Mouse (Mus musculus): ENCODE results near the gene Rps12-ps3. TPM values are rescaled to one million over a fixed set of nuclear protein-coding genes. Genes with fewer than 3 reads are reported as not detected.

Rps12-ps3 gene
- polyA plus RNA-seq, 1 experiment from 2014 or later = 29.8 TPM

- WGBS = under 1% methylated on average over 86 of the region's 91 CpGs
- Histone ChIP-seq H3K27me3 (ENCODE audit: control insufficient read depth, insufficient read depth, low read length) (no peaks in the 10 kb centered on the region), H3K36me3 (ENCODE audit: control insufficient read depth, insufficient read depth, low read length) (no peaks in the 10 kb centered on the region), H3K27ac (replicated peaks; ENCODE audit: low read depth, low read length) (peak within 1 kb of the TSS; percentile 94), H3K4me3 (replicated peaks; ENCODE audit: low read depth, low read length) (peak within 1 kb of the TSS; percentile 87), H3K4me1 (ENCODE audit: control insufficient read depth, insufficient read depth, low read length) (peaks cover 33% of the 10 kb centered on the region), H3K9ac (replicated peaks; ENCODE audit: low read length) (peak within 1 kb of the TSS; percentile 87), H3K9me3 (ENCODE audit: control insufficient read depth, low read length) (no peaks in the 10 kb centered on the region), H3K4me2 (ENCODE audit: low read length) (peak within 1 kb of the TSS; percentile 96)
- ATAC-seq (ENCODE audit: low FRiP score, low TSS enrichment) = peak; percentile 95
- DNase-seq = peak; percentile 97
Measured at GRCm38 (mm10) chr19:59345658-59346283, 23.7 kb downstream of the Rps12-ps3 start, which contains the start of gene Pdzd8. Gene Pdzd8 (minus strand): TSS chr19:59345780.

GRCm38 (mm10) chr19:59346325-59346724 lies 24.2 kb downstream of the Rps12-ps3 start:
- 2% methylated on average over 11 of the region's 11 CpGs for WGBS
- H3K27ac ChIP-seq (replicated peaks; ENCODE audit: low read depth, low read length) = peak overlapping the region; percentile 94
- H3K27me3 ChIP-seq (ENCODE audit: control insufficient read depth, insufficient read depth, low read length) = no peaks in the 10 kb centered on the region
- no peak for DNase-seq
- H3K9ac ChIP-seq (replicated peaks; ENCODE audit: low read length) = peak overlapping the region; percentile 87
- H3K4me2 ChIP-seq (ENCODE audit: low read length) = peak overlapping the region; percentile 96
- H3K9me3 ChIP-seq (ENCODE audit: control insufficient read depth, low read length) = no peaks in the 10 kb centered on the region
- peaks cover 28% of the 10 kb centered on the region for H3K4me1 ChIP-seq (ENCODE audit: control insufficient read depth, insufficient read depth, low read length)
- H3K36me3 ChIP-seq (ENCODE audit: control insufficient read depth, insufficient read depth, low read length) = no peaks in the 10 kb centered on the region
- no peak for ATAC-seq (ENCODE audit: low FRiP score, low TSS enrichment)
- H3K4me3 ChIP-seq (replicated peaks; ENCODE audit: low read depth, low read length) = peak overlapping the region; percentile 87

- 86% methylated on average over 6 of the region's 6 CpGs for WGBS
- no peaks in the 10 kb centered on the region for H3K36me3 ChIP-seq (ENCODE audit: control insufficient read depth, insufficient read depth, low read length)
- peaks cover 5% of the 10 kb centered on the region for H3K4me1 ChIP-seq (ENCODE audit: control insufficient read depth, insufficient read depth, low read length)
- H3K27me3 ChIP-seq (ENCODE audit: control insufficient read depth, insufficient read depth, low read length) = no peaks in the 10 kb centered on the region
- no peak overlapping the region for H3K27ac ChIP-seq (replicated peaks; ENCODE audit: low read depth, low read length)
- no peak overlapping the region for H3K4me2 ChIP-seq (ENCODE audit: low read length)
- H3K9me3 ChIP-seq (ENCODE audit: control insufficient read depth, low read length) = no peaks in the 10 kb centered on the region
- H3K4me3 ChIP-seq (replicated peaks; ENCODE audit: low read depth, low read length) = no peak overlapping the region
- no peak for ATAC-seq (ENCODE audit: low FRiP score, low TSS enrichment)
- H3K9ac ChIP-seq (replicated peaks; ENCODE audit: low read length) = no peak overlapping the region
- no peak for DNase-seq
Measured at GRCm38 (mm10) chr19:59349329-59349960, 27.4 kb downstream of the Rps12-ps3 start.

- H3K27me3 ChIP-seq (ENCODE audit: control insufficient read depth, insufficient read depth, low read length) = no peaks in the 10 kb centered on the region
- no peaks in the 10 kb centered on the region for H3K36me3 ChIP-seq (ENCODE audit: control insufficient read depth, insufficient read depth, low read length)
- H3K4me3 ChIP-seq (replicated peaks; ENCODE audit: low read depth, low read length) = no peak overlapping the region
- DNase-seq = no peak
- no peak for ATAC-seq (ENCODE audit: low FRiP score, low TSS enrichment)
- H3K4me1 ChIP-seq (ENCODE audit: control insufficient read depth, insufficient read depth, low read length) = no peaks in the 10 kb centered on the region
- 82% methylated on average over 7 of the region's 7 CpGs for WGBS
- H3K4me2 ChIP-seq (ENCODE audit: low read length) = no peak overlapping the region
- H3K9ac ChIP-seq (replicated peaks; ENCODE audit: low read length) = no peak overlapping the region
- H3K9me3 ChIP-seq (ENCODE audit: control insufficient read depth, low read length) = no peaks in the 10 kb centered on the region
- no peak overlapping the region for H3K27ac ChIP-seq (replicated peaks; ENCODE audit: low read depth, low read length)
Measured at GRCm38 (mm10) chr19:59350273-59350903, 28.3 kb downstream of the Rps12-ps3 start.

- no peaks in the 10 kb centered on the region for H3K36me3 ChIP-seq (ENCODE audit: control insufficient read depth, insufficient read depth, low read length)
- H3K4me3 ChIP-seq (replicated peaks; ENCODE audit: low read depth, low read length) = no peak overlapping the region
- DNase-seq = no peak
- no peak for ATAC-seq (ENCODE audit: low FRiP score, low TSS enrichment)
- H3K27ac ChIP-seq (replicated peaks; ENCODE audit: low read depth, low read length) = no peak overlapping the region
- no peaks in the 10 kb centered on the region for H3K27me3 ChIP-seq (ENCODE audit: control insufficient read depth, insufficient read depth, low read length)
- 72% methylated on average over 15 of the region's 15 CpGs for WGBS
- H3K9me3 ChIP-seq (ENCODE audit: control insufficient read depth, low read length) = no peaks in the 10 kb centered on the region
- H3K4me1 ChIP-seq (ENCODE audit: control insufficient read depth, insufficient read depth, low read length) = no peaks in the 10 kb centered on the region
- no peak overlapping the region for H3K4me2 ChIP-seq (ENCODE audit: low read length)
- H3K9ac ChIP-seq (replicated peaks; ENCODE audit: low read length) = no peak overlapping the region
Measured at GRCm38 (mm10) chr19:59351151-59351889, 29.2 kb downstream of the Rps12-ps3 start.

- Histone ChIP-seq H3K4me2 (ENCODE audit: low read length) (no peak overlapping the region), H3K9ac (replicated peaks; ENCODE audit: low read length) (no peak overlapping the region), H3K4me1 (ENCODE audit: control insufficient read depth, insufficient read depth, low read length) (no peaks in the 10 kb centered on the region), H3K27ac (replicated peaks; ENCODE audit: low read depth, low read length) (no peak overlapping the region), H3K36me3 (ENCODE audit: control insufficient read depth, insufficient read depth, low read length) (no peaks in the 10 kb centered on the region), H3K4me3 (replicated peaks; ENCODE audit: low read depth, low read length) (no peak overlapping the region), H3K27me3 (ENCODE audit: control insufficient read depth, insufficient read depth, low read length) (no peaks in the 10 kb centered on the region), H3K9me3 (ENCODE audit: control insufficient read depth, low read length) (no peaks in the 10 kb centered on the region)
- 74% methylated on average over 3 of the region's 3 CpGs for WGBS
- DNase-seq = no peak
- no peak for ATAC-seq (ENCODE audit: low FRiP score, low TSS enrichment)
Measured at GRCm38 (mm10) chr19:59352760-59353159, 30.7 kb downstream of the Rps12-ps3 start.

- ATAC-seq (ENCODE audit: low FRiP score, low TSS enrichment) (no peak), DNase-seq (no peak)
- Histone ChIP-seq H3K4me1 (ENCODE audit: control insufficient read depth, insufficient read depth, low read length) (no peaks in the 10 kb centered on the region), H3K27me3 (ENCODE audit: control insufficient read depth, insufficient read depth, low read length) (no peaks in the 10 kb centered on the region), H3K4me3 (replicated peaks; ENCODE audit: low read depth, low read length) (no peak overlapping the region), H3K9me3 (ENCODE audit: control insufficient read depth, low read length) (no peaks in the 10 kb centered on the region), H3K27ac (replicated peaks; ENCODE audit: low read depth, low read length) (no peak overlapping the region), H3K9ac (replicated peaks; ENCODE audit: low read length) (no peak overlapping the region), H3K4me2 (ENCODE audit: low read length) (no peak overlapping the region), H3K36me3 (ENCODE audit: control insufficient read depth, insufficient read depth, low read length) (no peaks in the 10 kb centered on the region)
- 69% methylated on average over 2 of the region's 2 CpGs for WGBS
Measured at GRCm38 (mm10) chr19:59354906-59355305, 32.8 kb downstream of the Rps12-ps3 start.

GRCm38 (mm10) chr19:59356388-59356787 lies 34.3 kb downstream of the Rps12-ps3 start:
- H3K27ac ChIP-seq (replicated peaks; ENCODE audit: low read depth, low read length) = no peak overlapping the region
- no peak overlapping the region for H3K9ac ChIP-seq (replicated peaks; ENCODE audit: low read length)
- no peaks in the 10 kb centered on the region for H3K36me3 ChIP-seq (ENCODE audit: control insufficient read depth, insufficient read depth, low read length)
- 89% methylated on average over 3 of the region's 3 CpGs for WGBS
- no peak overlapping the region for H3K4me3 ChIP-seq (replicated peaks; ENCODE audit: low read depth, low read length)
- H3K9me3 ChIP-seq (ENCODE audit: control insufficient read depth, low read length) = no peaks in the 10 kb centered on the region
- no peak overlapping the region for H3K4me2 ChIP-seq (ENCODE audit: low read length)
- ATAC-seq (ENCODE audit: low FRiP score, low TSS enrichment) (no peak), DNase-seq (no peak)
- no peaks in the 10 kb centered on the region for H3K4me1 ChIP-seq (ENCODE audit: control insufficient read depth, insufficient read depth, low read length)
- no peaks in the 10 kb centered on the region for H3K27me3 ChIP-seq (ENCODE audit: control insufficient read depth, insufficient read depth, low read length)

All from midbrain, embryonic 14.5 days (tissue).